Mouse (Mus musculus) urinary bladder, postnatal 36 days (tissue): ENCODE results near the gene Gabrb2.

Source experiments
- DNase-seq, 2 experiments: peaks; one replicate each; pipeline ENCODE4 v3.0.0; 2022; ENCODE audit warnings: low spot score in 2 of 2, mixed read lengths in 1 of 2

Gabrb2 gene

DNA sequence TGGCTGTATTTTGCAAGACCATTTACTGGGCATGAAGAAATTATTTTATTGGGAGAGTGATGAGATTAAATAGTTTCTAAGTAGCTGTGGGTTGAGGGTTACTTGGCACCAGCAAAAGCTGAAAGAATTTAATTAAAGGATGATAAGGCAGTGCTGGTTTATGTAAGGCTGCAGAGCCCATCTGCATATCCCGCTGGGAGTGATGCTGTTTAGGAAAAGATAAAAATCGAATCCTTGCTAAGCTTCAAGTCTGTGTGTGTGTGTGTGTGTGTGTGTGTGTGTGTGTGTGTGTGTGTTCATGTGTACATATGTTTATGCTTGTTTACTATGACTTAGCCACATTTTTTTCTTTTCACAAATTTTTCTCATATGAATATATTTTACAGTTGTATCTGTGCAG, 113.0 kb downstream of the Gabrb2 start:
- DNase-seq = no peak

DNA sequence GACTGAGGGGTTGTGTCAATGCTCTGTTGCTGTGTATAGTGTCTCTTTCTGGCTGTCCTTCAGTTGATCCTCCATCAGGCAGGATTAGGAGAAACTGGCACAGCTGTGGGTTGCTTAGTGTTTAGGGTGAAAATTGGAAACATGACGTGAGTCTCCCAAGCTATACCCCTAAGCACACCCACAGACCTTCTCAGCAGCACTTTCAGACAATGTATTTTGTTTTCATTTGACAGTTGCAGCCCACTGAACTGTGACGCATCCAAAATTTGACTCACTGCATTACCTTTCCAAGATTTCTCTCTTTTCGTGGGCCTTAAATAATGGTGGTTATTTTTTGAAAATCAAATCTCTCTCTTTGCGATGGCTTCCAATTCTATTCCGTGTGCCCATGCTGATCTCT, 115.7 kb downstream of the Gabrb2 start:
- DNase-seq = no peak

DNA sequence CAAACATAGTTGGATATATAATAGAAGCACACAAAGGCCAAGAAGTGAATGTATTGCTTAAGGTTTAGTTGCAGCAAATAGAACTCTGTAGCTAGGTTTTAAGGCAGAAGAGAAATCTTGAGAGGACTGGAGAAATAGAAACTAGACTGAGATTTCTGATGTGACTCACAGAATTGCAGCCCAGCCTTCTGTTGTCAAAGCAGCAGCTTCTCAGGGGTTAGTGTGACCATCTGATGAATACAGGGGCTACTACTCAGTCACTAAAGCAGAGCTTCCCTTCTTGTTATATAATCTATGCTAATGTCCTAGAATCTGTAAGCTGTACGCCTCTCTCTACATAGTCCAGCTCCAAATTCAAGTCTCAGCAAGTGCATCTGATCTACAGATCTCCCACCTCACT, 116.3 kb downstream of the Gabrb2 start:
- DNase-seq = no peak

DNA sequence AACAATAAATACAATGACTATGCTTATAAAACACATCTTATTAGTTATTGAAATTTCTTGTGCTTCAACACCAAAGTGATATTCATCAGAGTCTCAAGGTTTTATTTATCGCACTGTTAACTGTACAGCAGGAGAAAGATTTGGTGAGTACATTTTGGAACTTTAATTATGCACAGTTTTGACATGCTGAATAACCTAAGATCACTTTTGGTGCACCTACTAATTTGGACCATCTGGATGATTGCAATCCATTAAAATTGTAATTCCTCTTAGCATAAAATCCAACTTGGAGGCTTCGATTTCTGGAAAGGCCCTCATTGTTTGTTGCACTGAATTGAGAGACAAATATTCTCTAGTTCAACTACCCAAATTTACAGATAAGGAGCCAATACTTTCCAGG, 123.3 kb downstream of the Gabrb2 start:
- no peak for DNase-seq

DNA sequence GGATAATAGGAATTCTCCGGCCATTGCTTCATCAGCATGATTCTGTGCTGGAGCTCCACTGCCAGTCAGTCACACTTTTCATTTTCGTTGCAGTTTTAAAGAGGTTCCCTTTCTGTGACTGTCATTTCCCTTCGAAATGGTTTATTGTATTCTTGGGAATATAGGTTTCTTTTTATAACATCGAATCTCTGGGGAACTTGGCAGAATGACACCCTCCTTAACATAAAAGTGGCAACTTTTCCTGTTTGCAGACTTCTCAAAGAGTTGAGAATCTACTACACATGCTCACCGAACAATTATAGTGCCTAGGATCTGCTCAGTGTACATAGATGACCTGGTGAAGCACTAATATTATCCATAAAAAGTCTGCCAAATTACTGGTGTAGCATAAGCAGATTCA, 146.5 kb downstream of the Gabrb2 start:
- DNase-seq = no peak

DNA sequence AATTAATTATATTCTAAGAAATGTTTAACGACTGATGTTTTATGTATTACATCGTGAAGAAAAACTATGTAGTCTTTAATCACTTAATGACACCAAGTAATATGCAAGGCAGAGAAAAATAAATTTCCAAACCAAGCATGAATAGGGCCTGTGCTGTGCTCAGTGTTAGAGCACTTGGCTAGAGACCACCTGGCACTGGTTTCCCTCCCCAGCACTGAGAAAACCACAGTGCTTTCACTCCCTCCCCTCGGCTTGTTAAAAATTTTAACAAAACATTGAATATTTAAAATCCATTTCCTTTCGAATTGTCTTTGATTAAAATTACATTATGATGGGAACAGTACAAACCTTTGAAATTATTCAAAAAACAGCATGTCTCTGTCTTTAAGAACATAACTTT, 151.9 kb downstream of the Gabrb2 start:
- DNase-seq = peak in 1 of 2 experiments; percentile 5

DNA sequence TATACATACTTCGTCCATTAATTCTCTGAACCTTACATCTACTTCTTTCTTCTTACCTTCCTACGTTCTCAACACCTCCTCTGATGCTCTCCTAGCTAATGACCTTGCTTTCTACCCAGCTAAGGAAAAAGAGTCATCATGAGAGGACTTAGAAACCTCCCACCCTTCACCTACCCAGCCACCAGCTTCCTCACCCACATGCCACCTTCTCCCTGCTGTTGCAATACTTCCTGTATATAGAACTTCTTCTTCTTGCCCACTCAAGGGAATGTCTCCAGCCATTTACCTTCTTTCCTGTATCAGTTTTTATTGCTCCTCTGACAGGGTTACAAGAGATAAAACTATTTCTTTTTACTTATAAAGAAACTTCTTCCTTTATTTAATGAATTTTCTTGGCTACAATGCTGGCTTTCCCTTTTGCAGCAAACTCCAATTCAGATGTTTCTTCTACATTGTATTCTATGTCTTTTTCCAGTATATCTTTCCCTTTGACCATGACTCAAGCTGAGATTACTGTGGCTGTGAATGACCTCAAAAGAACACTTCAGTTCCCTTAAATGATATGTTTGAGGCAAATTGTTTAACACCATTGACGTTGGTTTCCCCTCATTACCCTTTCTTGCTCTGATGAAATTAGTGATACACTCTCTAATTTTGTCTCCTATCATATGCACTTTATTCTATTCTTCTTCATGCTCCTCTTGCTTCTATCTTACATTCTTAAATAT, 155.8 kb downstream of the Gabrb2 start:
- no peak for DNase-seq

DNA sequence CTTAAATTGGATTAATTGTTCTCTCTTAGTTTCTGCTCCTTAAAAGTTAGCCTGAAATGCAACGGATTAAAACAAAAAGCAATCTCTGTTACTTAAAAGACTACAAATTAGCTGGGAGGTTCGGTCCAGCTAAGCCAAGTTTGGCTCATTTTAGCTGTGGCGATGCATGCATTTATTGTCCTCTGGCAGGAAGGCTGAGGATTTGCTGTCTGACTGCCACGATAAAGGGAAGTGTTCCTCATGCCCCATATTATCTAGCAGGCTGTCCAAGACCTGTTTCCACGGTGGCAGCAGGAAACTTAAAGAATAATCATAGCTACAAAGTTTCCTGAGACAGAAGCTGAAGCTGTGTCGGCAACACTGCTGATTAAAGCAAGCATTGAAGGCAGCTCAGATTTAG, 160.2 kb downstream of the Gabrb2 start:
- no peak for DNase-seq

DNA sequence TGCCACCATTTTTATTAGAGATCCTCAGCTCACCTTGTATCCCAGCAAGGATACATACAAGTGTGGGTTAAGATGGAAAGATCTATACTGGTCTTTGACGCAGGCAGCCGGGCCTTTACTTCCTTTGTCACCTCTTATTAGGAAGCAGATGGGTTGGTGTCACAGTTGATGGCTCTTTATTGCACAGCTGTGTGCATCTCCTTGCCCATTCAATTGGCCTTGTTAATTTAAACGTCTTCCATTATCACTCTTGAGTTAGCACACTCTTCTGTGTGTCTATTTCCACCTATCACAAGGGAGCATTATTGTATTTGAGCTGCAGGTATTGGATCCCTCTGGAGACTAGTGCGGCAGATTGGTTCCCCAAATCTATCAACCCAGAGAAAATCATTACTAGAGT, 161.6 kb downstream of the Gabrb2 start:
- DNase-seq = no peak

DNA sequence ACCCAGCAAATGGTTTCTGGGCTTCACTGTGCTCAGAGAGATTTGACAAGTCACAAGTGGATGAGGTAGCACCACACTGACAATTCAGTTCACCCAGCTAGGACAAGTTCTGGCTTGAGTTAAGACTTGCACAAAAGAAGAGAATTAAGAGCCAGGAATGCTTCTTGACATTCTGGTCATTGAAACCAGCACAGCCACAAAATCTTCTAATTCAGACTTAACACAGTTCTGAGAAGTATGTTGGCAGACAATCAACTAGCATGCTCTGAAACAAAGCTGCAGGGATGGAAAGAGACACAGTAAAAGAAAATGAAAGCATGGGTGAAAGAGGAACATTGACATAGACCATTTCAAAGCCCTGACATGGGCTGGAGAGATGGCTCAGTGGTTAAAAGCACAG, 162.2 kb downstream of the Gabrb2 start:
- DNase-seq = no peak

DNA sequence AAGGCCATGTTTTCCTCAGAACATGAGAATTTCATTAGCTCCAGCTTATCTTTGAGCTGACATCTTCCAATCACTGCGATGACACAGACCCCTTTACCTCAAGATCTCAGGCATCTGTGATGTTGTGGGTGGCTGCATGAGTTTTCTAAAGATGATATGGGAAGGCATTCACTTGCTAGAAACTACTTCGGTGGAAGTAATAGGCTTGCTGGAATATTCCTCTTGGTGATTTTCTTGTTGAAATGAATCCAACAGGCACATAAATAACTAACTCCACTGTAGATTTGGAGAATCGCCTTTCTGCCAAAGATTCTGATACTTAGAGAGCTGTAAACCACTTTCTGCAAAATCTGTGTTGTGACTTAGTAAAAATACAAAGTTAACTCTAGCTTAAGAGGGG, 172.9 kb downstream of the Gabrb2 start:
- DNase-seq = no peak

DNA sequence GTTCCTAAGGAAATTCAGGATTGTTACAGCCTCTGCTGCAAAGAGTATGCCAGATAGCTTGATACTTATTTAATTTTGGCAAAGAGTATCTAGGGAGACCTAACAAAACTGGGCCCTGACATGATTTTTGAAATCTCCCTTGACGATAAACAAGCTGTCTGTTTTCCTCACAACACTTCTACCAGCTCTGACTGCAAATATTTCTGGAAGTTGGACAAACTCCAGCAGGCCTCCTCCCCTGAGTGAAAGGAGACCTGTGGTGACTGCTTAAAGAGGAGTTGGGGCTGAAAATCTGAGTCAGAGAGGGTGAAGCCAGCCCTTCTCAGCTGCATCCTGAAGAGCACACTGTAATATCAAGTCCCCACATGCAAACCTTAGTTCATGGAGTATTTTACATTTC, 186.7 kb downstream of the Gabrb2 start:
- peak; percentile 2 to 19 for DNase-seq

DNA sequence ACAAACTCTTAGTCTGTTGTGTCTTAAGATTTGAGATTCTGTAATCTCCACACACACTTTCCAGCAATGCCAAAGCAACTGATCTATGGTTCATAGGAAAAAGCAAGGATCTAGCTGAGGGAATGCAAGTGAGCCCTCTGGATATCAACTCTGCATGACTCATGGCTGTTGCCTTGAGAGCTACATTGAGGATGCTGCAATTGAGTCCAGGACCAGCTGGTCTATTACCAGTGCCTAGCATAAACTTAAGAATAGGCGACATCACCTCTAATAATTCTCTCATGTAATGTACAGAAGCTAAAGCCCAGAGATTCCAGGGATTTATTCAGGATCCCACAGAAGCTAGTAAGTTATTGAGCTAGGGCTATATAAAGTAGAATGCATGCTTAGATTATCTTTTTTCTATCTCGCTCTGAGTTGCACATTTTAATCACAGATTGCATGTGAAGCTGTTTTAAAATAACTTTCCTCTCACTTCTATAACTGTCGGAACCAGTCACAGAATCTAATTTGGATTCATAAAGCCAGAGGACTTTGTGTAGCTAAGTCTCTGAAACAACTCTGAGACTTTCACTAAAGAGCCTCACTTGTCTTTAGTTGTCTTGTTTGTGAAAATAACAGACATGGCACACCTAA, 189.7 kb downstream of the Gabrb2 start:
- DNase-seq = no peak

DNA sequence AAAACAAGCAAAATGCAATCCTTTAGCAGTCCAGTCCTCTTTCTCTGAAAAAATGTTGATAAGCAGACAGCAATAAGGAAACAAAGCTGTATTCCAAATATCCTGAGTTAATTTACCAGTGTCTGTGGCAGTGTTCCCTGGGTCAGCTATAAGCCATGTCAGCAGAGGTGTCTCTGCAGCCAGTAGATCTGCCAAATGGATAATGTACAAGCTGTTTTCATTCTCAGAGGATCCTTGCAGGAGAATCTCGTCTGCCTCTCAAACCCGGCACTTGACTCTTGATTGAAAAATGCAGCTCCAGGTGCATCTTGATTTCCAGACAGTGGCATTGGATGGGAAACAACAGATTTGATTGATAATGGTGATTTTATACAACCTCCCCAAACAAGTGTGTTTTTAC, 198.6 kb downstream of the Gabrb2 start:
- no peak for DNase-seq

DNA sequence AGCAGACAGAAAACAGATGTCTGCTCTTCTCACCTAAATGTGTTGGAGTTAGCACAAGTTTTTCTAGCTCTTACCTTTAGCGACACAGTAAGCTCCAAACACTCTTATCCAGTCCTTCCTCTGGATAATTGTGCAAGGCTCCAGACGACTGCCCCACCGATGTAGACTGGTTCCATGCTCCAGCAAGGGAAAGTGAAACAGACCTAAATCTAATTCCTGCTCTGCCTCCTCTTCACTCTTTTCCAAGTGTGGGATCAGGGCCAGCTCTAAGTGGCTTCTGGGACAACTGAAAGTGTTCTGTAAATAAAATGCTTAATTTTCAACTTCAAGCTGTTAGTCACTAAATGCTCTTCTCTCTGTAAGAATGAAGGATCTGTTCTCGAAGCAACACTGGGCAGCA, 201.6 kb downstream of the Gabrb2 start:
- DNase-seq = no peak

DNA sequence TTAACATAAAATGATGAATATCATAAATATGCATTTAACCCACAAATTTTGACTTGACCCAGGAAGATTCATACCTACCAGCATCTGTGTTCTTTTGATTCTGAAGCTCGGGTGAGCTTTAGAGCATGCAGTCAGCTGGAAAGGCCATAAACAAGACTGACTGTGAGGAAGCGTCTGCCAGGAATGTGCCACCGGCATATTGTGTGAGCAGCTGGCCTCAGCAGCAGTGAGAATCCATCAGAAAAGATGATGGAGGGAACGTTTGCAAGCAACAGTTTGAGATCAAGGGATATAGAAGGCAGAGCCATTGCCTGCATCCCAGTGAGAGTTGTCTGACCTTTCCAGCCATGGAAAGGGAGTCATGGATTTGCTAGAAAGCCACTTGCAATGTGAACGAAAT, 230.6 kb downstream of the Gabrb2 start:
- DNase-seq = no peak

DNA sequence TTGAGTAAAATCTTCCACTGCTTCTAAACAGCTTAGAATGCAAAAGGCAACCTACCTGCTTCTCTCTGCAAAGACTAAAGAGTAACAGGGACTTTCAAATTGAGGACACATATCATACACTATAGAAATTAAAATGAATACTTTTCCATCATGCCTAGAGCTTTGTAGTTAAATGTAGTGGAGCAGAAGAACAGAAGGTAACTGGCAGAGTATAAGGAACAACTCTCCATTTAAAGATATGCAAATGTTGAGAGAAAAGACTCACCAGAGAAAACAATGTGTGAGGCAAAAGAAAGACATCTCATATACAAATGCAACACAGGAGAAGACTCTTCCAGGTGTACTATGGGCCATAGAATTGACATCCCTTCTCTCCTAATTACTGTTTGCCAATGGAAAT, 232.0 kb downstream of the Gabrb2 start:
- no peak for DNase-seq

DNA sequence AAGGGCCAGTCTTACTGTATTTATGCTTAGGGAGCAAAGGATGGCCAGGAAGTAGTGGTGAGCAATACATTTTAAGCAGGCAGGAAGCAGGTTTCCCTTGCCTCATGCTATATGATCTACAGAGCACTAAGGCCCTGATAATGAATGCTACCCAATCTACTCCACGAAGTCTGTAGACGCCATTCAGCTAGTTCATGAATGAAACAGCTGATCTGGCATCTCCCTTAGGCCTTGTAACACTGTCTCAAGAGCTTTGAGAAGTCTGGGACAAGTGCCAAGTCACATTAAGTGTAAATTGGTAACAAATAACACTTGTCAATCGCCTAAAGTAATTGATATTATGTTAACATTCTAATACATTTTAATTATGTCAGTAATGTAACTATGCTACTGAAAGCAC, 234.6 kb downstream of the Gabrb2 start:
- no peak for DNase-seq

DNA sequence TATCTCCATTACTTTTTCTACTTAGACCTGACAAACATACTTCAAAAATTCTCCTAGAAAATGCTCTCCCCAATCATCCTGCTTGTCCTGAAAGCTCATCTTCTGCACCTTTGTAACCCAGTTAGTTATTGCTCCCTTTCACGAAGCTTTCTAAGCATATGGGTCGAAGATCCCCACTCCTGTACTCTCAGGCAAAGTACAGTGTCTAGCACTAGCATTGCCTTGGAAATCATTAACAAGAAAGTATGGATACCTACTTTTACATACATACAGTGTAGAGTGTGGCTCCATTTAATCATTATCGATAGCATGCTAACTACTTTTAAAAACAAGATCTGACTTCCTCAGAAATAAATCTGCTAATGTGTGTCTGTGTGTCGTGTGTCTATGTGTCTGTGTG, 249.1 kb downstream of the Gabrb2 start:
- DNase-seq = no peak
